Mouse (Mus musculus): ENCODE data around the gene Grb10.

DNA sequence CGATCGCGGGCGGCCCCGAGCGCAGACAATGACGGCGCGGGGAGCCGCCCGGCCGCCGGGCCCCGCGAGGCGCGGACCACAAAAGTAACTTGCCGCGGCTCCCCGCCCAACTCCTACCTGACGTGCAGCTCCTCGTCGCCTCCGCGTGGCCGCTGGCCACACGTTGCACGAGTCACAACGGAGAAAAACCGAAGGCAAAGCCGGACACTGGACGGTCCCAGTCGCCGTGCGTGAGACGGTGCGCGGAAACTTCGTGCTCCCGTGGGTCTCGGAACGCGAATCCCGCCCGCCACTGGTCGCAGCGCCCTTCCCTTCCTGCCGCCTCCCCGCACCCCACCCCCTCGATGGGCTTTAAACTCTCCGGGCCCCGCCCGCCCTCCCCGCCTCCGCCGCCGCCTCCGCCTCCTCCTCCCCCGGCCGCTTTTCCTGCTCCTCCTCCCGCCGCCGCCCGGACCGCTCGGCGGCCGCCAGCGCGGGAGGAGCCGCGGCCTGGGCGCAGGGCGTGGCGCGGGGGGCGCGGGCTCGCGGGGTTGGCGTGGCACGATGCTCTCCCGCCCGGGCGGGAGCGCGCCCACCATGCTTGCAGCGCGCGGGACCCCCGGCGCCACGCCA lies 1.3 kb downstream of the Grb10 start:
- TF ChIP-seq CTCF (IDR thresholded peaks at IDR 0.05; ENCODE audit: low read depth): no peak
- TF ChIP-seq EP300 (IDR thresholded peaks at IDR 0.05; ENCODE audit: low read depth): no peak

All from liver, postnatal 0 days (tissue).